Mouse (Mus musculus) lung, postnatal 0 days (tissue): Measurements from ENCODE around the gene Habp2. TPM values are rescaled to one million over a fixed set of nuclear protein-coding genes. Genes with fewer than 3 reads are reported as not detected.

Source experiments
- ATAC-seq: fragments of 200-750 bp; cut with Nextera tagmentation; 2 replicates; pipeline ENCODE4 v1.8.0; 2017; ENCODE audit warnings: moderate library complexity
- DNase-seq: peaks from one replicate; pipeline ENCODE4 v3.0.0-alpha.2; 2016; ENCODE audit warnings: low spot score
- H3K27ac ChIP-seq: fragments of 300-500 bp; sonication (generic); 2 replicates; pipeline ENCODE4 v1.5.1; 2014; ENCODE audit warnings: antibody characterized with exemption, mild to moderate bottlenecking, low read length, mixed read lengths
- H3K27me3 ChIP-seq: fragments of 300-500 bp; sonication (generic); replicated peaks from 2 replicates; pipeline ENCODE4 v1.6.1; 2014; ENCODE audit warnings: low read length, mixed read lengths; ENCODE audit not compliant: insufficient read depth
- H3K36me3 ChIP-seq: fragments of 300-500 bp; sonication (generic); 2 replicates; pipeline ENCODE4 v1.6.1; 2014; ENCODE audit warnings: low read length, mixed read lengths; ENCODE audit not compliant: insufficient read depth
- H3K4me1 ChIP-seq: fragments of 300-500 bp; sonication (generic); 2 replicates; pipeline ENCODE4 v1.6.1; 2014; ENCODE audit warnings: antibody characterized with exemption, low read depth, low read length, mixed read lengths; ENCODE audit not compliant: insufficient read depth
- H3K4me2 ChIP-seq: fragments of 300-500 bp; sonication (generic); replicated peaks from 2 replicates; pipeline ENCODE4 v1.6.1; 2014; ENCODE audit warnings: low read depth, mild to moderate bottlenecking, low read length, moderate library complexity, mixed read lengths
- H3K4me3 ChIP-seq: fragments of 300-500 bp; sonication (generic); 2 replicates; pipeline ENCODE4 v1.5.1; 2014; ENCODE audit warnings: low read depth, low read length
- H3K9ac ChIP-seq: fragments of 300-500 bp; sonication (generic); replicated peaks from 2 replicates; pipeline ENCODE4 v1.6.1; 2014; ENCODE audit warnings: low read depth, mild to moderate bottlenecking
- H3K9me3 ChIP-seq: fragments of 300-500 bp; sonication (generic); 2 replicates; pipeline ENCODE4 v1.6.1; 2016; ENCODE audit warnings: low read length, mixed read lengths
- CTCF ChIP-seq: IDR thresholded peaks from 2 replicates; pipeline ENCODE4 v1.5.1; 2016; ENCODE audit warnings: antibody characterized with exemption, mild to moderate bottlenecking
- EP300 ChIP-seq: IDR thresholded peaks from 2 replicates; pipeline ENCODE4 v1.6.1; 2016; ENCODE audit warnings: antibody characterized with exemption, mild to moderate bottlenecking, control low read depth
- WGBS: fragments of 180-500 bp; shearing (Covaris S2); extraction: QIAGEN DNeasy Blood & Tissue Kit; methylation state at CpG from one replicate; pipeline ENCODE4 v1.1.7; 2014; 5-methylcytosine and 5-hydroxymethylcytosine counted together
- polyA plus RNA-seq: library from polyadenylated mRNA; unstranded; fragments of >200 nt; fragmentation: Nextera tagmentation; extraction: Ambion mirVana; gene quantifications from 2 replicates; pipeline ENCODE4 v1.2.1, GENCODE M21; 2015

Gene Habp2
- polyA plus RNA-seq, 1 experiment from 2014 or later = 0.18 TPM

- no peak overlapping the region for H3K27ac ChIP-seq
- ATAC-seq (no peak), DNase-seq (no peak)
- H3K4me1 ChIP-seq = no peaks in the 10 kb centered on the region
- 40% methylated on average over 3 of the region's 3 CpGs for WGBS
- H3K27me3 ChIP-seq = no peaks in the 10 kb centered on the region
- no peaks in the 10 kb centered on the region for H3K36me3 ChIP-seq
- no peak overlapping the region for H3K4me2 ChIP-seq
- H3K9ac ChIP-seq = no peak overlapping the region
- H3K4me3 ChIP-seq = no peak overlapping the region
- H3K9me3 ChIP-seq = no peaks in the 10 kb centered on the region
- no peak for TF ChIP-seq EP300
- TF ChIP-seq CTCF = peak; percentile 57
These were observed 9.7 kb upstream of the Habp2 start for GRCm38 (mm10) chr19:56277140-56277804.

GRCm38 (mm10) chr19:56277951-56278350 lies 9.0 kb upstream of the Habp2 start:
- WGBS = 78% methylated on average over 4 of the region's 4 CpGs
- H3K9ac ChIP-seq = no peak overlapping the region

GRCm38 (mm10) chr19:56278366-56278765 lies 8.6 kb upstream of the Habp2 start:
- Histone ChIP-seq H3K4me3 (no peak overlapping the region), H3K36me3 (no peaks in the 10 kb centered on the region), H3K27ac (no peak overlapping the region), H3K9me3 (no peaks in the 10 kb centered on the region), H3K9ac (no peak overlapping the region), H3K4me1 (no peaks in the 10 kb centered on the region), H3K4me2 (no peak overlapping the region), H3K27me3 (no peaks in the 10 kb centered on the region)
- WGBS = 59% methylated on average over 11 of the region's 11 CpGs
- DNase-seq = no peak
- ATAC-seq = no peak
- TF ChIP-seq EP300 = no peak
- no peak for TF ChIP-seq CTCF

More at GRCm38 (mm10) chr19:56277951-56278350, 9.0 kb upstream of the Habp2 start:
- no peak for DNase-seq
- TF ChIP-seq EP300 = no peak
- no peak for TF ChIP-seq CTCF
- Histone ChIP-seq H3K27me3 (no peaks in the 10 kb centered on the region), H3K36me3 (no peaks in the 10 kb centered on the region), H3K4me1 (no peaks in the 10 kb centered on the region), H3K4me2 (no peak overlapping the region), H3K9me3 (no peaks in the 10 kb centered on the region), H3K27ac (no peak overlapping the region), H3K4me3 (no peak overlapping the region)
- ATAC-seq = no peak

GRCm38 (mm10) chr19:56285222-56285621 lies 1.7 kb upstream of the Habp2 start:
- no peak for ATAC-seq
- Histone ChIP-seq H3K9ac (no peak overlapping the region), H3K27ac (no peak overlapping the region), H3K4me2 (no peak overlapping the region), H3K27me3 (no peaks in the 10 kb centered on the region), H3K9me3 (no peaks in the 10 kb centered on the region), H3K4me3 (no peak overlapping the region), H3K4me1 (no peaks in the 10 kb centered on the region), H3K36me3 (no peaks in the 10 kb centered on the region)
- TF ChIP-seq CTCF = no peak
- DNase-seq = no peak
- WGBS = 64% methylated on average over 4 of the region's 4 CpGs

GRCm38 (mm10) chr19:56287580-56288367 lies 837 bp downstream of the Habp2 start:
- H3K4me2 ChIP-seq = no peak overlapping the region
- WGBS = 64% methylated on average over 15 of the region's 15 CpGs
- no peak overlapping the region for H3K9ac ChIP-seq
- no peaks in the 10 kb centered on the region for H3K36me3 ChIP-seq
- H3K27me3 ChIP-seq = no peaks in the 10 kb centered on the region
- no peak overlapping the region for H3K4me3 ChIP-seq
- ATAC-seq = no peak
- H3K4me1 ChIP-seq = no peaks in the 10 kb centered on the region
- no peak overlapping the region for H3K27ac ChIP-seq
- no peak for DNase-seq
- H3K9me3 ChIP-seq = no peaks in the 10 kb centered on the region
- TF ChIP-seq CTCF = no peak
- no peak for TF ChIP-seq EP300

GRCm38 (mm10) chr19:56288436-56288835 lies 1.5 kb downstream of the Habp2 start:
- ATAC-seq (no peak), DNase-seq (no peak)
- TF ChIP-seq CTCF (no peak), EP300 (no peak)
- no peak overlapping the region for H3K4me3 ChIP-seq
- no peaks in the 10 kb centered on the region for H3K4me1 ChIP-seq
- WGBS = 74% methylated on average over 4 of the region's 4 CpGs
- H3K9ac ChIP-seq = no peak overlapping the region
- H3K27me3 ChIP-seq = no peaks in the 10 kb centered on the region
- no peaks in the 10 kb centered on the region for H3K9me3 ChIP-seq
- no peak overlapping the region for H3K27ac ChIP-seq
- no peak overlapping the region for H3K4me2 ChIP-seq
- H3K36me3 ChIP-seq = no peaks in the 10 kb centered on the region
